Mouse (Mus musculus) intestine, embryonic 16.5 days (tissue): ENCODE results near the gene Vwa3b. TPM values are rescaled to one million over a fixed set of nuclear protein-coding genes. Genes with fewer than 3 reads are reported as not detected.

ENCODE experiments used
- ATAC-seq: fragments of 200-750 bp; cut with Nextera tagmentation; 2 replicates; pipeline ENCODE4 v1.8.0; 2017; ENCODE audit warnings: moderate TSS enrichment, moderate library complexity
- H3K27ac ChIP-seq: fragments of 300-500 bp; sonication (generic); 2 replicates; pipeline ENCODE4 v1.5.1; 2014; ENCODE audit warnings: mild to moderate bottlenecking, low read length
- H3K27me3 ChIP-seq: fragments of 300-500 bp; sonication (generic); replicated peaks from 2 replicates; pipeline ENCODE4 v1.6.1; 2014; ENCODE audit warnings: low read length, control low read depth, mixed read lengths; ENCODE audit not compliant: control insufficient read depth, insufficient read depth
- H3K36me3 ChIP-seq: fragments of 300-500 bp; sonication (generic); 2 replicates; pipeline ENCODE4 v1.6.1; 2014; ENCODE audit warnings: low read length, control low read depth; ENCODE audit not compliant: control insufficient read depth, insufficient read depth
- H3K4me1 ChIP-seq: fragments of 300-500 bp; sonication (generic); 2 replicates; pipeline ENCODE4 v1.6.1; 2014; ENCODE audit warnings: low read length, control low read depth, mixed read lengths; ENCODE audit not compliant: control insufficient read depth, insufficient read depth
- H3K4me2 ChIP-seq: fragments of 300-500 bp; sonication (generic); 2 replicates; pipeline ENCODE4 v1.6.1; 2014; ENCODE audit warnings: low read depth, low read length, control low read depth
- H3K4me3 ChIP-seq: fragments of 300-500 bp; sonication (generic); 2 replicates; pipeline ENCODE4 v1.5.1; 2014; ENCODE audit warnings: mild to moderate bottlenecking, low read length
- H3K9ac ChIP-seq: fragments of 300-500 bp; sonication (generic); 2 replicates; pipeline ENCODE4 v1.6.1; 2014; ENCODE audit warnings: low read depth, low read length
- H3K9me3 ChIP-seq: fragments of 300-500 bp; sonication (generic); 2 replicates; pipeline ENCODE4 v1.6.1; 2016; ENCODE audit warnings: low read length, control low read depth; ENCODE audit not compliant: control insufficient read depth
- WGBS: fragments of 180-500 bp; shearing (Covaris S2); extraction: QIAGEN DNeasy Blood & Tissue Kit; methylation state at CpG from one replicate; pipeline ENCODE4 v1.1.7; 2014; 5-methylcytosine and 5-hydroxymethylcytosine counted together
- polyA plus RNA-seq: library from polyadenylated mRNA; unstranded; fragments of >200 nt; fragmentation: Nextera tagmentation; extraction: Ambion mirVana; gene quantifications from 2 replicates; pipeline ENCODE4 v1.2.1, GENCODE M21; 2015

Gene Vwa3b
- polyA plus RNA-seq, 1 experiment from 2014 or later: 1.7 TPM

GRCm38 (mm10) chr1:37097382-37098093 lies 71.1 kb downstream of the Vwa3b start:
- H3K4me2 ChIP-seq: no peak overlapping the region
- H3K27me3 ChIP-seq: no peaks in the 10 kb centered on the region
- H3K36me3 ChIP-seq: no peaks in the 10 kb centered on the region
- no peak overlapping the region for H3K9ac ChIP-seq
- H3K4me3 ChIP-seq: no peak overlapping the region
- H3K9me3 ChIP-seq: no peaks in the 10 kb centered on the region
- 58% methylated on average over 17 of the region's 17 CpGs for WGBS
- no peak overlapping the region for H3K27ac ChIP-seq
- no peaks in the 10 kb centered on the region for H3K4me1 ChIP-seq
- no peak for ATAC-seq

- Histone ChIP-seq H3K9ac (no peak overlapping the region), H3K4me1 (no peaks in the 10 kb centered on the region), H3K4me3 (no peak overlapping the region), H3K27me3 (no peaks in the 10 kb centered on the region), H3K27ac (no peak overlapping the region), H3K4me2 (no peak overlapping the region), H3K9me3 (no peaks in the 10 kb centered on the region), H3K36me3 (no peaks in the 10 kb centered on the region)
- 94% methylated on average over 4 of the region's 4 CpGs for WGBS
- no peak for ATAC-seq
Observed at GRCm38 (mm10) chr1:37098094-37098555, 71.7 kb downstream of the Vwa3b start.

GRCm38 (mm10) chr1:37100361-37100760 lies 74.0 kb downstream of the Vwa3b start:
- no peaks in the 10 kb centered on the region for H3K36me3 ChIP-seq
- no peaks in the 10 kb centered on the region for H3K9me3 ChIP-seq
- H3K27ac ChIP-seq: no peak overlapping the region
- H3K4me1 ChIP-seq: no peaks in the 10 kb centered on the region
- no peak overlapping the region for H3K9ac ChIP-seq
- 81% methylated on average over 6 of the region's 6 CpGs for WGBS
- H3K27me3 ChIP-seq: no peaks in the 10 kb centered on the region
- no peak overlapping the region for H3K4me2 ChIP-seq
- H3K4me3 ChIP-seq: no peak overlapping the region
- ATAC-seq: no peak

GRCm38 (mm10) chr1:37101016-37101415 lies 74.6 kb downstream of the Vwa3b start:
- WGBS: 85% methylated on average over 8 of the region's 8 CpGs
- H3K9ac ChIP-seq: no peak overlapping the region
- no peak overlapping the region for H3K4me2 ChIP-seq
- H3K9me3 ChIP-seq: no peaks in the 10 kb centered on the region
- H3K36me3 ChIP-seq: no peaks in the 10 kb centered on the region
- ATAC-seq: no peak
- H3K27ac ChIP-seq: no peak overlapping the region
- H3K4me1 ChIP-seq: no peaks in the 10 kb centered on the region
- H3K27me3 ChIP-seq: no peaks in the 10 kb centered on the region
- no peak overlapping the region for H3K4me3 ChIP-seq

- no peak overlapping the region for H3K4me3 ChIP-seq
- 71% methylated on average over 2 of the region's 2 CpGs for WGBS
- H3K27me3 ChIP-seq: no peaks in the 10 kb centered on the region
Observed at GRCm38 (mm10) chr1:37101717-37102116, 75.3 kb downstream of the Vwa3b start.

GRCm38 (mm10) chr1:37105194-37105593 lies 78.8 kb downstream of the Vwa3b start:
- no peak overlapping the region for H3K27ac ChIP-seq
- 47% methylated on average over 3 of the region's 3 CpGs for WGBS
- H3K4me2 ChIP-seq: no peak overlapping the region
- H3K9me3 ChIP-seq: no peaks in the 10 kb centered on the region
- no peak overlapping the region for H3K4me3 ChIP-seq
- no peak overlapping the region for H3K9ac ChIP-seq
- no peaks in the 10 kb centered on the region for H3K36me3 ChIP-seq
- no peaks in the 10 kb centered on the region for H3K4me1 ChIP-seq
- ATAC-seq: no peak
- no peaks in the 10 kb centered on the region for H3K27me3 ChIP-seq

More at GRCm38 (mm10) chr1:37101717-37102116, 75.3 kb downstream of the Vwa3b start:
- no peaks in the 10 kb centered on the region for H3K36me3 ChIP-seq
- no peak overlapping the region for H3K27ac ChIP-seq
- H3K9ac ChIP-seq: no peak overlapping the region
- ATAC-seq: no peak
- no peaks in the 10 kb centered on the region for H3K9me3 ChIP-seq
- no peaks in the 10 kb centered on the region for H3K4me1 ChIP-seq
- no peak overlapping the region for H3K4me2 ChIP-seq

GRCm38 (mm10) chr1:37113781-37114180 lies 87.4 kb downstream of the Vwa3b start:
- peak overlapping the region; percentile 38 for H3K27ac ChIP-seq
- no peaks in the 10 kb centered on the region for H3K36me3 ChIP-seq
- no peaks in the 10 kb centered on the region for H3K4me1 ChIP-seq
- H3K4me2 ChIP-seq: no peak overlapping the region
- no peaks in the 10 kb centered on the region for H3K27me3 ChIP-seq
- no peak overlapping the region for H3K4me3 ChIP-seq
- H3K9me3 ChIP-seq: no peaks in the 10 kb centered on the region
- H3K9ac ChIP-seq: no peak overlapping the region
- 58% methylated on average over 6 of the region's 6 CpGs for WGBS
- no peak for ATAC-seq

GRCm38 (mm10) chr1:37115847-37116246 lies 89.5 kb downstream of the Vwa3b start:
- Histone ChIP-seq H3K9ac (no peak overlapping the region), H3K36me3 (no peaks in the 10 kb centered on the region), H3K27me3 (no peaks in the 10 kb centered on the region), H3K4me3 (no peak overlapping the region), H3K27ac (no peak overlapping the region), H3K9me3 (no peaks in the 10 kb centered on the region), H3K4me1 (no peaks in the 10 kb centered on the region), H3K4me2 (no peak overlapping the region)
- 83% methylated on average over 5 of the region's 5 CpGs for WGBS
- ATAC-seq: no peak

- WGBS: 85% methylated on average over 9 of the region's 9 CpGs
- no peaks in the 10 kb centered on the region for H3K4me1 ChIP-seq
- H3K27ac ChIP-seq: no peak overlapping the region
- H3K36me3 ChIP-seq: no peaks in the 10 kb centered on the region
- no peak overlapping the region for H3K9ac ChIP-seq
- H3K27me3 ChIP-seq: no peaks in the 10 kb centered on the region
- ATAC-seq: no peak
- H3K4me3 ChIP-seq: no peak overlapping the region
- H3K9me3 ChIP-seq: no peaks in the 10 kb centered on the region
- H3K4me2 ChIP-seq: no peak overlapping the region
Observed at GRCm38 (mm10) chr1:37116574-37116973, 90.2 kb downstream of the Vwa3b start.

GRCm38 (mm10) chr1:37117964-37118363 lies 91.6 kb downstream of the Vwa3b start:
- H3K27me3 ChIP-seq: no peaks in the 10 kb centered on the region
- no peak overlapping the region for H3K9ac ChIP-seq
- H3K4me3 ChIP-seq: no peak overlapping the region
- no peaks in the 10 kb centered on the region for H3K9me3 ChIP-seq
- no peak overlapping the region for H3K4me2 ChIP-seq
- ATAC-seq: no peak
- WGBS: 84% methylated on average over 5 of the region's 5 CpGs
- no peaks in the 10 kb centered on the region for H3K36me3 ChIP-seq
- no peak overlapping the region for H3K27ac ChIP-seq
- peaks cover 3% of the 10 kb centered on the region; the same call in 1 of the 2 replicates for H3K4me1 ChIP-seq
